Mouse (Mus musculus) neural tube, embryonic 14.5 days (tissue): ENCODE measurements at regions not wholly inside any gene's neighbourhood (a gene's known extent, or its start where the extent isn't known, plus 50 kb on each side); places are given as distances from the start of the nearest gene placed in this dataset.

Experiments used
- ATAC-seq: fragments of 200-750 bp; cut with Nextera tagmentation; 2 replicates; pipeline ENCODE4 v1.8.0; 2017; ENCODE audit warnings: low read depth, mild to moderate bottlenecking, moderate TSS enrichment, moderate library complexity
- H3K27ac ChIP-seq: fragments of 300-500 bp; sonication (generic); 2 replicates; pipeline ENCODE4 v1.5.1; 2014; ENCODE audit warnings: low read depth, mild to moderate bottlenecking, control low read depth, low read length, moderate library complexity, mixed read lengths
- H3K27me3 ChIP-seq: fragments of 300-500 bp; sonication (generic); 2 replicates; pipeline ENCODE4 v1.6.1; 2014; ENCODE audit warnings: low read length; ENCODE audit not compliant: control insufficient read depth, insufficient read depth
- H3K36me3 ChIP-seq: fragments of 300-500 bp; sonication (generic); 2 replicates; pipeline ENCODE4 v1.6.1; 2014; ENCODE audit warnings: low read length, mixed read lengths; ENCODE audit not compliant: control insufficient read depth, insufficient read depth
- H3K4me1 ChIP-seq: fragments of 300-500 bp; sonication (generic); 2 replicates; pipeline ENCODE4 v1.6.1; 2014; ENCODE audit warnings: low read length; ENCODE audit not compliant: control insufficient read depth, insufficient read depth
- H3K4me2 ChIP-seq: fragments of 300-500 bp; sonication (generic); 2 replicates; pipeline ENCODE4 v1.6.1; 2014; ENCODE audit warnings: mild to moderate bottlenecking, low read depth, low read length, control low read depth
- H3K4me3 ChIP-seq: fragments of 300-500 bp; sonication (generic); 2 replicates; pipeline ENCODE4 v1.5.1; 2014; ENCODE audit warnings: low read depth, low read length, control low read depth, mixed read lengths
- H3K9ac ChIP-seq: fragments of 300-500 bp; sonication (generic); replicated peaks from 2 replicates; pipeline ENCODE4 v1.6.1; 2014; ENCODE audit warnings: low read depth, mild to moderate bottlenecking, control low read depth, low read length, mixed read lengths
- H3K9me3 ChIP-seq: fragments of 300-500 bp; sonication (generic); 2 replicates; pipeline ENCODE4 v1.6.1; 2016; ENCODE audit warnings: low read length; ENCODE audit not compliant: control insufficient read depth
- WGBS: fragments of 180-500 bp; shearing (Covaris S2); extraction: QIAGEN DNeasy Blood & Tissue Kit; methylation state at CpG from one replicate; pipeline ENCODE4 v1.1.7; 2014; 5-methylcytosine and 5-hydroxymethylcytosine counted together

DNA sequence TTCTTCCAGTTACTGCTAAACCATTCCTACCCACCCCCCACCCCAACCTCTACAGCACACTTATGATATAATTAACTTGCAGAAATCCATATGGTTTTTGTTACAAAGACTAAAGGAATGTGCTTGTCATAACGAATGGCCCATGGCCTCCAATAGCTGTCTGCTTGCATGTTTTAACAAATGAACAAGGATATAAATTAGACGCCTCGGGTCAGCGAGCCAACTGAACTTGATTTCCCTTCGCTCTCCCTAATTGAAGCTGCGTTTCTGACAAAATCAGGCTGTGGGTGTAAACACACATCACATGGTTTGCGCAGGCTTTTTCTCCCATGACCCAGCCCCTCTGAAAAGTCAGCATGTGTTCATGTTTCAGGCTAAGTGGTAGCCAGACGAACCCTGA lies 174.6 kb upstream of the Slc38a2 start:
- no peak for ATAC-seq
- Histone ChIP-seq H3K9me3 (no peaks in the 10 kb centered on the region), H3K4me1 (no peaks in the 10 kb centered on the region), H3K9ac (no peak overlapping the region), H3K4me3 (no peak overlapping the region), H3K27me3 (no peaks in the 10 kb centered on the region), H3K27ac (no peak overlapping the region), H3K36me3 (no peaks in the 10 kb centered on the region), H3K4me2 (no peak overlapping the region)
- 67% methylated on average over 8 of the region's 8 CpGs for WGBS

DNA sequence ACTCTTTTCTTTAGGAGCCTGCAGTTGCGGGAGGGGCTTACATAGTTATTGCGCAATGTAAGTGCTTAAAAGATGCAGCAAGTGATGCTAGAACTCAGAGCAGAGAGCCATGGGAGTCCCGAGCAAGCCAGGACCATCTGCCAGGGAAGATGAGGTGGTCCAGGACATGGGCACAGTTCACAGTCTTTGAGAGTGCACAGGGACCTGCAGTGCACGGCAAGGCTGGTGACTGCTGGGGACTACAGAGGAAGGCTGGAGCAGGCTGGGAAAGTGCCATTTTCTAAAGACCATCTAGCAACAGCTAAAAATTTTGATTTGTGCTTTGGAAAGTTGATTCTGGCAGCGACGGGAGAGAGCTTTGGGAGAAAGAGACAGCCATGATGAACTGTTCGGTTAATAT lies 174.0 kb upstream of the Slc38a2 start:
- Histone ChIP-seq H3K27me3 (no peaks in the 10 kb centered on the region), H3K9ac (no peak overlapping the region), H3K27ac (no peak overlapping the region), H3K4me2 (no peak overlapping the region), H3K4me1 (no peaks in the 10 kb centered on the region), H3K9me3 (no peaks in the 10 kb centered on the region), H3K4me3 (no peak overlapping the region), H3K36me3 (no peaks in the 10 kb centered on the region)
- WGBS, result 90% methylated on average over 7 of the region's 7 CpGs
- ATAC-seq, result no peak

DNA sequence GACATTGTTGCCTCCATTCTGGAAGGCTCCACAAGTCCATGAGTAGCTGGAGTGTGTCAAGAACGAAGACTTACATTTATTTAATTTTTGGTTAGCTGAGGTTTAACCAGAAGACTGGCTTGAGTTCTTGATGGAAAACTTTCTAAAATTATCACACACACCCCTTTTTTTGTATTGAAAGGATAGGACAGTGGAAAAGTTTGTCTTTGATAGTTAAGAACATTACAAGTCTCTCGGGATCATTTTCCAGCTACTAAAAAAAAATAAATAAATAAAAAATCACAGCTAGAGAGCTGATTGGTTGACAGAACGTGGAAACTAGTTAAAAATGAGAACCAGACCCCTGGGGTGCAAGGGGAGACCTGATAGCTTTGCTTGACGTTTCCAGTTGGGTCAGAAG lies 173.6 kb upstream of the Slc38a2 start:
- no peak overlapping the region for H3K4me3 ChIP-seq
- no peak overlapping the region for H3K27ac ChIP-seq
- no peak overlapping the region for H3K4me2 ChIP-seq
- H3K9ac ChIP-seq, result no peak overlapping the region
- H3K27me3 ChIP-seq, result no peaks in the 10 kb centered on the region
- no peaks in the 10 kb centered on the region for H3K9me3 ChIP-seq
- WGBS, result 66% methylated on average over 4 of the region's 4 CpGs
- H3K4me1 ChIP-seq, result no peaks in the 10 kb centered on the region
- no peak for ATAC-seq
- no peaks in the 10 kb centered on the region for H3K36me3 ChIP-seq

GRCm38 (mm10) chr15:96867701-96868100 lies 168.2 kb upstream of the Slc38a2 start:
- Histone ChIP-seq H3K4me3 (no peak overlapping the region), H3K36me3 (no peaks in the 10 kb centered on the region), H3K27ac (no peak overlapping the region), H3K9ac (no peak overlapping the region), H3K9me3 (no peaks in the 10 kb centered on the region), H3K27me3 (no peaks in the 10 kb centered on the region), H3K4me1 (no peaks in the 10 kb centered on the region), H3K4me2 (no peak overlapping the region)
- no peak for ATAC-seq
- WGBS, result 79% methylated on average over 7 of the region's 7 CpGs

DNA sequence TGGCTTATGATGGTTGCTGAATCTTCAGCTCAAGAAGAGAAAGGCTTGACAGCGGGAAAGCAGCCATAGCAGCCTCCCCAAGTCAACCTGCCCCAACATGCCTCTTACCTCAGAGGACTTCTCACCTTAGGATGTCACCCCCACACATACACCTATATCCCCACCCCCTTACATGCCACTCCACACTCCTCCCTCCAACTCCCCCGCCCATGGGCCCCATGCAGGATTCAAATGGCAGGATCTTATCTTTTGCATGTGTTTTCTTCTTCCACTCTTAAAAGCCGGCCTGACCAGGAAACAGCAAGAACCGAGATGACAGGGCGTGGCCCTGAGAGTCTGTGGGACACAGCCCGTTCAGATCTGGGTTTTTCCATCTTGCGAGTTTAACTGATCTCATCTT lies 166.4 kb upstream of the Slc38a2 start:
- H3K27me3 ChIP-seq, result no peaks in the 10 kb centered on the region
- no peak overlapping the region for H3K27ac ChIP-seq
- H3K4me3 ChIP-seq, result no peak overlapping the region
- no peak for ATAC-seq
- WGBS, result 94% methylated on average over 7 of the region's 7 CpGs
- H3K4me2 ChIP-seq, result no peak overlapping the region
- no peaks in the 10 kb centered on the region for H3K9me3 ChIP-seq
- no peak overlapping the region for H3K9ac ChIP-seq
- no peaks in the 10 kb centered on the region for H3K36me3 ChIP-seq
- H3K4me1 ChIP-seq, result no peaks in the 10 kb centered on the region

DNA sequence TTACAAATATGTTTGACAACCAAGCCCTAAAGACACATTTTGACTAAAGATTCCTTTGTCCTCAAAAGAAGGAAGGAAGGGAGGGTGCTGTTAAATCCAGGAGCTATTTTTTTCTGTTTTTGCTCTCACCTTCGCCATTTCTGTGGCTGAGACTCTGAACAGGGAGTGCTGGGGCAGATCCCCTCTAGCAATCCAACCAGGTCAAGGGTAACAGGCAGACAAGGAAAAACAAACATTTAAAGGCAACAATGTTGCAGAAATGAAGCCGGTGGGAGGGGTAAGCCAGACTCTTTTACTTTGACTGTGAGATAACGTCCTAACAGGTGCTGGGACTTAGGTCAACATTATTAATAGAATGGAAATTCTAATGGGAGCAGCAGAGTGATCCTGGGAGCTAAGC lies 158.2 kb upstream of the Slc38a2 start:
- H3K9me3 ChIP-seq, result no peaks in the 10 kb centered on the region
- H3K4me1 ChIP-seq, result no peaks in the 10 kb centered on the region
- H3K36me3 ChIP-seq, result no peaks in the 10 kb centered on the region
- WGBS, result 80% methylated on average over 3 of the region's 3 CpGs
- no peak overlapping the region for H3K4me2 ChIP-seq
- no peak for ATAC-seq
- no peaks in the 10 kb centered on the region for H3K27me3 ChIP-seq
- H3K9ac ChIP-seq, result no peak overlapping the region
- no peak overlapping the region for H3K27ac ChIP-seq
- H3K4me3 ChIP-seq, result no peak overlapping the region

GRCm38 (mm10) chr15:96851970-96852768 lies 152.6 kb upstream of the Slc38a2 start:
- no peak for ATAC-seq
- no peak overlapping the region for H3K4me2 ChIP-seq
- no peak overlapping the region for H3K4me3 ChIP-seq
- no peaks in the 10 kb centered on the region for H3K36me3 ChIP-seq
- WGBS, result 89% methylated on average over 21 of the region's 21 CpGs
- H3K9ac ChIP-seq, result no peak overlapping the region
- no peaks in the 10 kb centered on the region for H3K9me3 ChIP-seq
- no peaks in the 10 kb centered on the region for H3K4me1 ChIP-seq
- no peaks in the 10 kb centered on the region for H3K27me3 ChIP-seq
- H3K27ac ChIP-seq, result no peak overlapping the region

DNA sequence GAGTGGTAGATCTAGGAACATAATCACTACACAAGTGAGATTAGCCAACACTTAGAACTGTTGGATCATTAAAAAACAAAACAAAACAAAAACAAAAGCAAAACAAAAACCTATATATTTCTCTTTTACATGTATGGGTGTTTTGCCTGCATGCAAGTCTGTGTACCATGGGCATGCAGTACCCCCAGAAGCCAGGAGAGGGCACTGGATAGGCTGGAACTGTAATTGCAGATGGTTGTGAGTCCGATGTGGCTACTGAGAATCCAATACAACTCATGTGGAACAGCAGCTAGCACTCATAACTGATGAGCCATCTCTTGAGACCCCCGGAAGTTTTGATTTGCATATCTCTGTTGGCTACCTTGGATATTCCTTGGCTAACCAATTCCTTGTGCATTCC lies 148.6 kb upstream of the Slc38a2 start:
- WGBS, result 76% methylated on average over 2 of the region's 2 CpGs
- H3K36me3 ChIP-seq, result no peaks in the 10 kb centered on the region
- no peaks in the 10 kb centered on the region for H3K9me3 ChIP-seq
- H3K27me3 ChIP-seq, result no peaks in the 10 kb centered on the region
- H3K4me2 ChIP-seq, result no peak overlapping the region
- H3K4me3 ChIP-seq, result no peak overlapping the region
- H3K4me1 ChIP-seq, result no peaks in the 10 kb centered on the region
- H3K27ac ChIP-seq, result no peak overlapping the region
- no peak for ATAC-seq
- no peak overlapping the region for H3K9ac ChIP-seq

DNA sequence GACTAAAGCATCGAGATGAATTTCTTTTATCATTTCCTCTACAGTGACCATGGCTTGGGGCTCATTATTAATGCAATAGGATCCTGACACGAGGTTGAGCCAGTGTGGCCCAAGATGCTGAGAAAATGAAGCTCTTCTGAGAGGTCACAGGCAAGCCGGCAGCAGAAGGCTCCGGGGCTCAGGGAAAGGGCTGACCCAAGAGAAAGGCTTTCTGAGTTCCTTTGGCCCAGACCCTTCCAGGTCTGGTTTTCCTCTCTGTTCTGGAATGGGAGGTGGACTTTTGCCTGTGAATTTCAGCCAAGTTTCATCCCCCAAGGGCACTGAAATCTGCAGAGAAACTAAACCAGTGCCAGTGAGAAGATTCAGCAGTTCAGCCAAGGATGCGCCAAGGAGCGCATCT lies 145.7 kb upstream of the Slc38a2 start:
- H3K9ac ChIP-seq, result no peak overlapping the region

More for the DNA sequence above, 145.7 kb upstream of the Slc38a2 start:
- no peaks in the 10 kb centered on the region for H3K36me3 ChIP-seq
- H3K4me2 ChIP-seq, result no peak overlapping the region
- H3K4me3 ChIP-seq, result no peak overlapping the region
- no peak overlapping the region for H3K27ac ChIP-seq
- no peak for ATAC-seq
- H3K27me3 ChIP-seq, result no peaks in the 10 kb centered on the region
- 94% methylated on average over 6 of the region's 6 CpGs for WGBS
- no peaks in the 10 kb centered on the region for H3K9me3 ChIP-seq
- no peaks in the 10 kb centered on the region for H3K4me1 ChIP-seq
